In genomic region chr13:30136243-30136922, GRCm38 (mm10) we compare ENCODE assay signal across 7 mouse cellular contexts. TPM values are rescaled to one million over a fixed set of nuclear protein-coding genes. Genes with fewer than 3 reads are reported as not detected.
DNase-seq lines count a peak whose midpoint lies in the region; ATAC-seq lines count a peak whose summit lies in the region.

TSS of gene Mboat1 (plus strand) at chr13:30136489.

- peak; percentile 90 for ATAC-seq in embryonic facial prominence, embryonic 13.5 days (ENCODE audit: insufficient number of reproducible peaks, insufficient read depth, low FRiP score, low TSS enrichment, low read depth)
- peak; percentile 95 for ATAC-seq in limb, embryonic 13.5 days (ENCODE audit: low FRiP score, low read depth)
- peak; percentile 87 for ATAC-seq in midbrain, embryonic 14.5 days (ENCODE audit: low FRiP score, low TSS enrichment)

- peak; percentile 61 to 65 for DNase-seq in adrenal gland, postnatal 4 days (ENCODE audit: low spot score in 2 of 2)
- peak; percentile 73 to 78 for DNase-seq in heart, adult 9 months (ENCODE audit: low spot score in 2 of 2)
- DNase-seq in kidney, adult 9 months = peak; percentile 66
- peak; percentile 70 for DNase-seq in midbrain, embryonic 14.5 days
- peak; percentile 22 for DNase-seq in spleen, adult 12 weeks (ENCODE audit: low spot score)

- H3K27me3 ChIP-seq in embryonic facial prominence, embryonic 13.5 days = peaks cover 13% of the 10 kb centered on the region
- peaks cover 13% of the 10 kb centered on the region; the same call in 1 of the 2 replicates for H3K27me3 ChIP-seq in limb, embryonic 13.5 days
- peaks cover 10% of the 10 kb centered on the region for H3K27me3 ChIP-seq in midbrain, embryonic 14.5 days (ENCODE audit: control insufficient read depth, insufficient read depth, low read length)

- H3K4me1 ChIP-seq in embryonic facial prominence, embryonic 13.5 days = peaks cover 14% of the 10 kb centered on the region; the same call in 1 of the 2 replicates
- H3K4me1 ChIP-seq in limb, embryonic 13.5 days = peaks cover 9% of the 10 kb centered on the region; the same call in 1 of the 2 replicates
- no peaks in the 10 kb centered on the region for H3K4me1 ChIP-seq in midbrain, embryonic 14.5 days (ENCODE audit: control insufficient read depth, insufficient read depth, low read length)

- H3K27ac ChIP-seq in embryonic facial prominence, embryonic 13.5 days = peak within 1 kb of the TSS; percentile 39; the same call in 1 of the 2 replicates
- H3K27ac ChIP-seq in limb, embryonic 13.5 days = no peak within 1 kb of the TSS
- H3K27ac ChIP-seq in midbrain, embryonic 14.5 days (replicated peaks; ENCODE audit: low read depth, low read length) = no peak within 1 kb of the TSS

- H3K4me2 ChIP-seq in embryonic facial prominence, embryonic 13.5 days = peak within 1 kb of the TSS; percentile 92
- H3K4me2 ChIP-seq in limb, embryonic 13.5 days (replicated peaks) = peak within 1 kb of the TSS; percentile 76
- peak within 1 kb of the TSS; percentile 97 for H3K4me2 ChIP-seq in midbrain, embryonic 14.5 days (ENCODE audit: low read length)

- no peaks in the 10 kb centered on the region for H3K9me3 ChIP-seq in embryonic facial prominence, embryonic 13.5 days
- no peaks in the 10 kb centered on the region for H3K9me3 ChIP-seq in limb, embryonic 13.5 days
- no peaks in the 10 kb centered on the region for H3K9me3 ChIP-seq in midbrain, embryonic 14.5 days (ENCODE audit: control insufficient read depth, low read length)

- H3K9ac ChIP-seq in embryonic facial prominence, embryonic 13.5 days = peak within 1 kb of the TSS; percentile 83
- H3K9ac ChIP-seq in limb, embryonic 13.5 days = peak within 1 kb of the TSS; percentile 82
- peak within 1 kb of the TSS; percentile 70 for H3K9ac ChIP-seq in midbrain, embryonic 14.5 days (replicated peaks; ENCODE audit: low read length)

- under 1% methylated on average over 54 of the region's 55 CpGs for WGBS in embryonic facial prominence, embryonic 13.5 days
- WGBS in limb, embryonic 13.5 days = under 1% methylated on average over 55 of the region's 55 CpGs
- under 1% methylated on average over 46 of the region's 55 CpGs for WGBS in midbrain, embryonic 14.5 days

- no peaks in the 10 kb centered on the region for H3K36me3 ChIP-seq in embryonic facial prominence, embryonic 13.5 days
- no peaks in the 10 kb centered on the region for H3K36me3 ChIP-seq in limb, embryonic 13.5 days
- H3K36me3 ChIP-seq in midbrain, embryonic 14.5 days (ENCODE audit: control insufficient read depth, insufficient read depth, low read length) = no peaks in the 10 kb centered on the region

- H3K4me3 ChIP-seq in embryonic facial prominence, embryonic 13.5 days = peak within 1 kb of the TSS; percentile 66
- peak within 1 kb of the TSS; percentile 71 for H3K4me3 ChIP-seq in limb, embryonic 13.5 days
- peak within 1 kb of the TSS; percentile 69 for H3K4me3 ChIP-seq in midbrain, embryonic 14.5 days (replicated peaks; ENCODE audit: low read depth, low read length)

RNA-seq across cellular contexts. Expression of gene Mboat1, which starts in this region (rescaled TPM):
- 10 to 100 TPM; 13.1 to 15.6 TPM for total RNA-seq in adrenal gland, postnatal 4 days (2021)
- 12.3 and 13.5 TPM in 2 replicates for polyA plus RNA-seq in embryonic facial prominence, embryonic 13.5 days (2015; fragmentation: Nextera tagmentation; extraction: Ambion mirVana)
- 8.2 and 8.5 TPM in 2 replicates for polyA plus RNA-seq in limb, embryonic 13.5 days (2015; fragmentation: Nextera tagmentation; extraction: Ambion mirVana)
- polyA plus RNA-seq in midbrain, embryonic 14.5 days (2014; fragmentation: Nextera tagmentation; extraction: Ambion mirVana) = 1.9 TPM in 2 replicates

Comparison
In these comparisons a context has a peak if more than half of its experiments do, and no peak if none do; other contexts are left out.
1. DNase-seq: peak in every context shown above with its lines; median percentile 76 in heart, adult 9 months; 70 in midbrain, embryonic 14.5 days; 66 in kidney, adult 9 months; 63 in adrenal gland, postnatal 4 days; 22 in spleen, adult 12 weeks.